Mouse (Mus musculus) ovary, postnatal 10 days (tissue): Measurements from ENCODE around the gene Ubald1.

Experiments
- DNase-seq: peaks from one replicate; pipeline ENCODE4 v3.0.0; 2022; ENCODE audit warnings: low spot score

The Ubald1 gene

DNA sequence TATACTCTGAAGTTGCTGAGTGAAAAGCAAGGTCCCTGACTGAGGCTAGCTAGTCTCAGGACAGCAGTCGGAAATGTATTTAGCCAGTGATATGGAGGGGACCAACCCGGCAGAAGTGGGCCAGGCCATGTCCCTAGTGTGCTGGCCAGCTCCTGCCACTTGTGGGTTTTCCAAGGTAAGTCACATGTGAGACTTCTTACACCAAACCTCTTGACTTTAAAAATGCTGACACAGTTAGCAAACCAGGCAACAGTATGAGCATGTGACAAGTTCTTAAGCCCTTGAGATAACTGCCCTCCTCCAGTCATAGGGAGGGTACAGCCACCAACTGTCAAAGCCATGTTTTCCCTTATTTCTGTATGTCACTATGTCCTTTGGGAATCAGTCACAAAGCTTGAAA, 8.2 kb downstream of the Ubald1 start:
- DNase-seq: no peak

DNA sequence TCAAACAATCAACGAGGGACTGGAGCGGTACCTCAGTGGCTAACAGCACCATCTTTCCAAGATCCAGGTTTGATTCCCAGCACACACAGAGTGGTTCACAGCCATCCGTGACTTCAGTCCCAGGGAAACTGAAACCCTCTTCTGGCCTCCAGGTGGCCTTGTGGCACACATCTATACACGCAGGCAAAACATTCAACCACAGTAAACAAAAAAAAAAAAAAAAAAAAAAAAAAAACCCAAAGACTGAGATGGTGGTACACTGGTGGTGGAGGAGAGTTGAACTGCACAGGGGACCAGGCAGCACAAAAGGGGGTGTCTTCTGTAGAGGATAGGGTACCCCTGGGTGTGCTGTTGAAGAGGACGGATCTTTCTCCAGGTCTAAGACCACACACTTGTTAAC, 9.6 kb downstream of the Ubald1 start:
- no peak for DNase-seq

DNA sequence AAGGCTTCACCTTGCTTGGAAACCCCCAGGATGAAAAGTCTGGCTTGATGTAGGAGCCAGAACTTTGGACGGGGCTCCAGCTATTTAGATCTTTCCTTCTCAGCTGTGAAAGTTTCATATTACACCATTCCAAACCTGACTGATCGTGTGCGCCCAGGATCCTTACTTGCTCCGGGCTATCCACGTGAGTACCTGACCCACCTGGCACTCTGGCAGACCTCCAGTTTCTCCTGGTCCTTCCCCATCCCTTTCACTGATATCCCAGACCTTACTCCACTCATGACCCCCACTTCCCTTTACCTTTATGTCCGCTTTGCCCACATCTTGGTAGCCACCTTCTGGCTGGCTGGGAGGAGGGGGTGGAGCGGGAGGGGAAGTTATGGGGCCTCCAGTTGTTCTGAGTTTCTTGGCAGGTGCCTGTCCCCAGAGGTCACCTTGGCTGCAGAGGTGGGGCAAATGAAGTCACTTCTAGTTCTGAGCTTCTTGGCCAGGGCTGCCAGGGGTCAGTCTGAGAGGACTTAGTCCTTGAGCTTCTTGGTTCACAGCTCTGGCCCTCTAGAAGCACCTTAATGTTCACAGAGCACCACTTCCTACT, 13.9 kb downstream of the Ubald1 start:
- no peak for DNase-seq

DNA sequence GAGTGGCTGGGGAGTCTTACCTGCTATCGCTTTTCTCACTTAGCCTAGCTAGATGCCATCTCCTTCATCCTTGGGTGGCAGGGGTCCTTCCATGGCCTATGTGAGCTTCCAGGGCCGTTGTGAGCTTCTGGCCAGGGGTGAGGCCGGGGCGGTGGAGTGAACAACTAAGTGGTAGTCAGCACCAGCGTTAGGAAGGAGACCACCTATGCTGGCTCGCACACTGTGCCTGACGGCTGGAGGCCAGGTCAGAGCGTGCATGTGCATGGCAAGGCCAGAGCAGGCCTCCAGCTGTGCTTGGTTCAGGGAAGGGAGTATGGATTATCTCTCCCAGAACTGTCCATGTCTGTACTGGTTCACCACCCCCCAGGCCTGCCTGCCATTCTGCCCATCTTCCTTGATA, 16.4 kb downstream of the Ubald1 start:
- no peak for DNase-seq

DNA sequence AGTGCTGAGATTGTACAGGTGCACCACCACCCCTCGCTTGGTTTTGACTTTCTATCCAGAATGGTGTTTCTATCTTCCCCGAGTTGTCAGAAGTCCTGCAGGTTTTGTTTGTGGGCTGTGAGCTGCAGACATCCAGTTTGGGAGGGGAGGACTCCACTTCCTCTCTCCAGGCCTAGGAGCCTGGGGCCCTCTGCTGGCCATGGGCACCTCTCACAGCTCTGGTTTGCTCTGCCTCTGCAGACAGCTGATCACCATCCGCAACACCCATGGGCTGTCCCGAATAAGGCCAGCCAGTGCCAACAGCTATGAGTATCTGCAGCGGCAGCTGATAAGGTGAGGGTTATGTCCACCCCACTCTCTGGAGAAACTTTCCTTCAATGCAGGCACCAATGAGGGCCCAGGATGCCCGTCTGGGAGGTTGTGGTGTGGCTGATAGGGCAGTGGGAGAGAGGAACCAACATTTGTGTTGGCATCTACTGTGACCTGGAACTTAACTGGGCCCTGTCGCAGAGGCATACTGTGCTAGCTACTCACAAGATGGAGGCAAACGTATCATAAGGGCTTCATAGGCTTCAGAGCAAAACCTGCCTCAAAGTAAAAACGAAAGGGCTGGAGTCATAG, 17.1 kb downstream of the Ubald1 start:
- no peak for DNase-seq

DNA sequence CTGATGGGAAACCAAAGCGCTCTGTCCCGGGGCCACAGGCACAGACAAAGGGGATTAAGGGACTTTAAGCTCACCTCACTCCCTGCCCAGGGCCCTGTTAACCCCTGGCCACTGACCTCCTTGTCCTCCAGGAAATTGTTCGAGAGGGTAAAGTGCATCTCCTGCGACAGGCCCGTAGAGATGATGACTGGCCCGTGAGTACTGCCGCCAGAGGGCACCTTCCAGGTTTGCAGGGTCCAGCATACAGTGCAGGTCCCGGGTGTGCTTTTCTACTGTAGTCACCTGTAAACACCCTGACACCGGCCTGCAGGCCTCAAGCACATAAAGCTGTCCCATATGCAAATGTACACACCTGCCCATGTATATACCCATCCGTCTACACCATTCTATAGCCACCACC, 18.7 kb downstream of the Ubald1 start:
- DNase-seq: no peak

DNA sequence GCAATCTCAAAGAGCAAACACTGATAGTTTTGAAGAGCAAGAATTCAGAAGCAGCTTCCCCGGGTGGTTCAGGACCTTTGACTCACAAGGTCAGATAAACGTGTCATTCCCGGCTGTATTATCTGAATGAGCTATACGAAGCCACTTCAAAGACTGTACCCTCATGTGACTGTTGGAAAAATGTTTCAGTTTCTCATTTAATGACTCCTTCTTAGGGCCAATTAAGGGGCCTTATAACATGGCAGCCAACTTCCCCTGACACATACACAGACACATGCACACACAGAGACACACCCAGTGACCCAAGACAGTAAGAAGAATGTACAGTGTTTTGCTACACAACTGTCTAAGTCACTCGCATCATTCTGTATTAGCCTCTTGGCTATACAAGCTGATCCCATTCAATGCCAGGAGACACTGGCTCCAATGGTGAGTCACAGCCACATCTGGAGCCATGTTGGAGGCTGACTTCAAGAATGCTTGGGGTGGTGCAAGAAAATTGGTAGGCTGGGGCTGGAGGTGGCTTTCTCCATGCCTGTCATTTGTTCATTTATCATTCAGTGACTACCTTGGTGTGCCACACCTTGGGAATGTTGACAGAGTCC, 25.0 kb downstream of the Ubald1 start:
- DNase-seq: no peak

DNA sequence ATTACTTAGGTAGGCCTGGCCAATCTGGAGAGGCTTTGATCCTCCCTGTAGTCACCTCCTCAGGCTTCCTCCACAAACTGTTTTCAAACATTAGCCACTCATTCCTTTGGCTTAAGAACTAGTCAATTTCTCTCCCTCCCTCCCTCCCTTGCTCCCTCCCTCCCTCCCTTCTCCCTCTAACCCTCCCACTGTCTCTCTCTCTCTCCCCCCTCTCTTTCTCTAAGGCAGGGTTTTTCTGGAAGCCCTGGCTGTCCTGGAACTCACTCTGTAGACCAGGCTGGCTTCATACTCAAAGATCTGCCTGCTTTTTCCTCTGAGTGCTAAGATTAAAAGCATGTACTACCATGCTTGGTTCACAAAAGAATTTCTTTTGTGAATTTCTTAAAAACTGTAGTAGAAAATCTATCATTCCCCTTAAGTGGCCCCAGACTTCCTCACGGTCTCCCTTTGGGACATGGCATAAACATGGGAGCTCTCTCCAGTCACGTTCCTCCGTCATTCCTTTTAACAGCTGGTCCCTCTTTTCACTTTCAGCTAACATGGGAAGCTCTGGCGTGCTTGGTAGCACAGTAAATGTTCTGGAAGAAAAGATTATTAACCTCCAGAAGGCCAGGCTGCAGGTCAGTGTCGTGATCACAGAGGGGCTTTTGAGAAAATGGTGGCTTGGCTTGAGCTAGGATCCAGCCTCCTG, 29.0 kb downstream of the Ubald1 start:
- DNase-seq: no peak

DNA sequence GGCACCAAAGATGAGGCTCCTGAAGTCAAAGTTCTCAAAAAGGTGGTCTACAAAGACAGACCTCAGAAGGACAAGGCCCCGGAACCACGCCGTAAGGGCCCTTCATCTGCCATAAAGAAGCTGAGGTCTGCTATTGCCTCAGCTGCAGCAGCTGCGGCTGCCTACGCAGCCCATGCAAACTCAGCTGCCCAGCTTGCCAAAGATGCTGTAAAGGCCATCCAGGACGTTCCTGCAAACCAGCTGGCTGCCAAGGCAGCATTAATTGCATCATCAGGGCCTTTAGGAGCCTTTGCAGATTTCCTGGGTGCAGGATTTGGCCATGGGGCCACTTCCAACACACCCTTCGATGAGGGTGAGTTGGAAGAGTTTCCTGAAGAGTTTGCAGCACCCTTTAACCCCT, 29.8 kb downstream of the Ubald1 start:
- no peak for DNase-seq

DNA sequence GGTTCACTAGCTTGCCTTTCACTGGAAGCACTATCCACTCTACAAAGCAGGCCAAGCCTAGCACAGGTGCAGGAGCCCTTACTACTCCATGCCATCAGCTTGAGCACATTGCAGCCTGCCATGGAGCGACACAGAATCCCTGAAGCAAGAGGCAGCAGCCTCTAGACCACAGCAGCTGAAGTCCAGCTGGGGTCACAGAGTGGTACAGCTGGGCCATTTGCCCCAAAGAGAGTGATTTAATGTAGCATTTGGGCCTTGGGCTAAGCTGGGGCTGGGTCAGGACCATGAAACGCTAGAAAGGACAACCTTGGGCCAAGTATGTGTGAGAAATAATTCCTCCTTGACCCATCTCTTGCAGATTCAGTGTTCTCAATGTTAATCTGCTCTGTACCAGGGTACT, 32.0 kb downstream of the Ubald1 start:
- DNase-seq: no peak

DNA sequence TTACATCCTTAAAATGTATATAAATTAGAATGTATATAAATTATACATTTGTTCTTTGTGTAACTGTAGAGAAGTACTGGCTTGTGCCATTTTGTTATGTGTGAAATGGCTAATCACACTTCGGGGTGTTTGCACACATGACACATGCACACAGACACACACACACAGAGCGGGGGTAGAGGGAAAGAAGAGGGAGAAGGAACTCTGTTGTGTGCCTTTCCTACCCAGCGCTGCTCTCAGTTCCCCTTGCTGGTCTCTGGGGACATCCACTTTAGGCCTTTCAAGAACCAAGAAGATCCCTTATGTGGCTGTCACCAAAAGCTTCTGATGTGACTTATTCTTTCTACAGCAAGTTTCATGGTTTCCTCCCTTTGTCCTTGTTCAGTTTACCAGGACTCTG, 33.1 kb downstream of the Ubald1 start:
- no peak for DNase-seq

DNA sequence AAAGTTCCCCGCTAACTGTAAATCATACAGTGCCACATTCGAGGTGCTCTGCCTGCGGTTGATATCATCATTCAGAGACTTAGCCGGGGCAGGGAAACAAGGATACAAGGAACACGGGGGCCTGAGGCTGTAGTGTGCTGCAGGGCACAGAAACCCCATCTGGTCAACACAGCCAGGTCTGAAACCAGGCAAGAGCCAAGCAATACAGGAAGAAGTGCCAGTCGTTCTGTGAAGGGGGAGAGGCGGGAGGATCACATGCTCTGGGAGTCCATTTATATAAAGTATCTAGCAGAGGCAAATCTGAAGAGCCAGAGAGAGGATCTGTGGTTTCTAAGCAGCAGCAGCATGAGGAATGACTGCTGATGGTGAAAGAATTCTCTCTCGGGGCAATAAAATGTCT, 39.9 kb downstream of the Ubald1 start:
- no peak for DNase-seq

DNA sequence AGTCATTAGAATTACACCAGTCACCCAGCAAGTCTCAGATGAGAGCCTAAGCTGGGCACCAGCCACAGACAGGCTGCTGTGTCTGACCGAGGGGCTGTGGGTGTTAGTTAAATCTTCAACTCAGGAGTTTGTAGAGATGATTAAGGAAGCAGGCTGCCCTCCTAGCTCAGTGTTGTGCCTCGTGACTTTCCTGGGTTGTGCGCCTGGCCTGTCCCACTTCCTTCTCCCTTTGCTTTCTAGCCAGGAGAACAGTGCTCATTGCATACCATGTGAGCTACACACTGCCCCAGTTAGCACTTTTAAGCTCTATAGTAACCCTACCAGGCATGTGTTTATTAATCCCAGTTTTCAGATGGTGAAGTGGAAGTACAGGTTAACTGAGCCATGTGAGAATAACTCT, 40.6 kb downstream of the Ubald1 start:
- DNase-seq: no peak

DNA sequence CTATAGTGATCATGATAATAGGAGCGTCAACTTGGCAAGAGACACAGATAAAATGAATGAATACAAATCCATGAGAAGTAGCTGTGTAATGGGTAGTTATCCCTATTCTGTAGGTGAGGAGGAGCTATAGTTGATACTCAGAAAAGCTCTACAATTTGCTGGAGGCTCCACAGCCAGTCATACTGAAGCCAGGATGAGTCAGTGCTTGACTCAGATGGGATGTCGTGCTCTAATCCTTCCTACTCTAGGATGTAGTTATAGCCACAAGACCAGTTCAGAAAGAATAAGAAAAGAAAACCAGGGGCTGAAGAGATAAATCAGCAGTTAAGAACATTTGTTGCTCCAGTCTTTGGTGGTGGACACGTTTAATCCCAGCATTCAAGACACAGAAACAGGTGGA, 42.5 kb downstream of the Ubald1 start:
- DNase-seq: no peak

DNA sequence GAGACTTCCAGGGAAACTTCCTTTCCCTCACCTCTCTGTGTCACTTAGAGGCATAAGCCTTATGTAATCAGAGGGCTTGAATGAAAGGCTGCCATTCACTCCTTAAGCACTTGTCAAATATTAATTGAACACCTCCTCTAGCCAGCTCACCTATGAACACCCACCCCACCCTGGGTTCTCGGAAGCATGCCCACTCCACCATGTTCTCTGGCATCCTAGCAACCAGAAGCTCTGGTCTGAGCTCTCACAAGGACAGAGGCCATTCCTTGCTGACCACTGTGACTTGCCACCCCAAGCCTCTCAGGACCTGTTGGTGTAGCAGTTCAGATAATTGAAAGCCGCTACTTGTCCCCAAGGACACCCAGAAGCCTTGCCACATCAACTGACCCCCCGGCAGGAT, 44.9 kb downstream of the Ubald1 start, which contains the start of gene 4930562C15Rik:
Gene 4930562C15Rik (plus strand): TSS at position 226 of the 400 bp plus-strand sequence.
- DNase-seq: no peak

DNA sequence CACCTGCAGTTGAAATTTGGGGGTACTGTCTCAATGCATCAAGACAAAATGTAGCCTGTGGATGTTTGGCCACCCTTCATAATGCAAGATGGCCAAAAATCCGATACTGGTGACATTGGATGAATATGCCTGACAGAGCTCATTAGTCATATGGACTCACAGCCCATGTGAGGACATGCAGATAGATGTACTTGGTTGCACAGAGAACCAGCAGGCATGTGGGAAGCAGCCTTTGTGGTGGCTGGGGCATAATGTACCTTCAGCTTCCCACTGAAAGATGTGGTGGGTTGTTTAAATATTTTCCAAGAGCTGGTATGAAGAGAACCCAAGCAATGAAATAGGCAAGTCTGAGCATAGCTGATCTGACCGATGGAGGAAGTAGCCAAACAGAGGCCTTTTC, 46.3 kb downstream of the Ubald1 start:
- DNase-seq: no peak

DNA sequence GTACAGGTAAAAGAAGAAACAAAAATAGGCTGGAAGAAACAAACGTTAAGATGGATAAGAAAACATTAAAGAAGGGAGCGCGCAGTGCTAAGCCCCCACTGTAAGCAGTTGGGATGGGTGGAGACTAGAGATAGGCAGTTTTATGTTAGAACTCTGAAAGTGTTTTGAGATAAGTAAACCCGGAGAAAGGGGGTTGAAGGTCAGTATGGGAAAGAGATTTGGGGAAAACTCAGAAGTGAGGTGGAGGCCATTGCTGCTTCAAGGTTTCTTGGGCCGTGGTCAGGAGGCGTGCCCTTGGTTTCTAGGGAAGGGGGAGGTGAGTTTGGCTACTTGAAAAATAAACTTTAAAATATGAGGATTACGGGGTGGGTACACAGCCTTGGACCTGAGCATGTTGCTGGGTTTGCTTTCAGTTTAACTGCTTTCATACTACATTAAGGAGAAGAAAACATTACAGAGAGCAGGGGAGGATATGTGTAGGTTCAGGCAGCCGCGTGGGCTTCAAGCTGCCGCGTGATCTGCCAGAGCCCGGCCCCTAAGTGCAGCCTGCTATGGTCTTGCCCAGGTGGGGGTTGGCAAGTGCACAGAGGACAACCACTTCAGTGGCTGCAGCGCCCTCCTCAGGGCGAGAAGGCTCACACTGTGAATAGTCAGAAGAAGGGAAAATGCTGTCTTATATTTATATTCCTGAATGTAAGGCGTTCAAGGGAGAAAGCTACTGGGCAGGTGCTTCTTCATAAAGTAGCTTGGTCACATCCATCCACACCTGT, 48.3 kb downstream of the Ubald1 start:
- no peak for DNase-seq

DNA sequence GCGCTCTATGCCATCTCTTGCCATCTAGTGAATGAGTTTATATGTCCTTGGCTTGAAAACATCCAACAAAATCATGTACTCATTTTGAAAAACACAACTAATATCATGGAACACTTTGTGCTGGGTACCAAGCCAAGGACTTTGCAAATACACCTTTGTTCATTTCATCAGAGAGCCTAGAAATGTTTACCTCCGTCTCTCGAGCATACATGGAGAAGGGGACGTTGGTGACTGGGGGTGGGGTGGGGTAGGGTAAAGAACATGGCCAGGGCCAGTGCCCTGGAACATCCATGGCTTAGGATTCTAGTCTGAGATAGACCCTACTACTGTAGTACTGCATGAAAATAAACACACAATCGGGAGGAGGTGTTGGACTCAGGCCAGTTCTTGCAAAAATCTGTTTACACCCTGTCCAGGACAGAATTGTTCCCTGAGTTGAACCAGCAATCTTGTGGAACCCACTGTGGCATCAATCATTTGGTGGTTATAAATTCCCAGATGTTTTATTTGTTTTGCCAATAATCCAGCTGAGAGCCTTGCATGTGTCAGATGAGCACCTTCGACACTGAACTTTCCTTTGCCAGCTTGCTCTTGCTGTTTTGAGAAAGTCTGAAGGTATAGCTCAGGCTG, 50.7 kb downstream of the Ubald1 start:
- no peak for DNase-seq

DNA sequence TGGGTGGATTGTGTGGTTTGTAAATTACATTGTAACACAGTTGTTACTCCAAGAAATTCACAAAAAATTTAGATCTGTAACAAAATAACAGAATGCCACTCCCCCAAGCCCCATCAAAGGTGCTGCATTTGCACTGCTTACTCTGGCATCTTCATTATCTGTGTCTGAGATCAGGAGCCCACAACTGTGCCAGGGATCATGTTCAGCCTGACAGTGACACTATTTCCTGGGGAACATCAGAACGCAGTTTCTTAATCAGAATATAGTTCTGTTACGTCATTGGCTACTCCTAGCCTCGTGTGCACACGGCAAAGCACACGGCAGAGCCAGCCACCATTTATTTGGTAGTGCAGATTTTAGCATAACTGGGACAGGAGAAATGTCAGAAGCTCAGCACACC, 52.5 kb downstream of the Ubald1 start:
- no peak for DNase-seq
